Mouse (Mus musculus) layer of hippocampus, adult 8-10 months (tissue): ENCODE measurements around the gene Tmem104. TPM values are rescaled to one million over a fixed set of nuclear protein-coding genes. Genes with fewer than 3 reads are reported as not detected.

ENCODE experiments used
- DNase-seq, 2 experiments: peaks; one replicate each; pipeline ENCODE4 v3.0.0; 2022; ENCODE audit warnings: low spot score in 2 of 2
- total RNA-seq, 4 experiments: library from RNA; stranded (reverse); gene quantifications; 2 replicates each; pipeline ENCODE4 v1.2.4; 2022

The Tmem104 gene
- total RNA-seq, 4 experiments from 2014 or later, result 12.5 to 19.8 (median 16.1) TPM

DNA sequence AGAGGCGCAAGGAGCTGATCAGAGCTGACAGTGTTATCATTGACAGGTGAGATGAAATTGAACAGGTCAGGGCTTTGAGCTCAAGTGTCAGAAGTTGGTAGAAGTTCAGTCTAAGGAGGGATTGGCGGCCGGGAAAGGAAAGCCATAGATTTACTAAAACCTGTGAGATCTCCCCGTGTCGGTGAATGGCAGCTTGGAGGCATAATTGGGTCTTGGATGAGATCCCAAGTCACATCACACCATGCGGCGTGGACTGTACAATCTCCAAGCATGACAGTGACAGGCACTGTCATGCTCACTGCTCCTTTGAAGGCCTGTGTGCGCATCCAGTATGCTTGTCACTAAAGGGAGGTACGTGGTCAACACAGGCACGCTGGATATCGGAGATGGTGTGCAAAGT lies 75.7 kb downstream of the Tmem104 start:
- no peak for DNase-seq

DNA sequence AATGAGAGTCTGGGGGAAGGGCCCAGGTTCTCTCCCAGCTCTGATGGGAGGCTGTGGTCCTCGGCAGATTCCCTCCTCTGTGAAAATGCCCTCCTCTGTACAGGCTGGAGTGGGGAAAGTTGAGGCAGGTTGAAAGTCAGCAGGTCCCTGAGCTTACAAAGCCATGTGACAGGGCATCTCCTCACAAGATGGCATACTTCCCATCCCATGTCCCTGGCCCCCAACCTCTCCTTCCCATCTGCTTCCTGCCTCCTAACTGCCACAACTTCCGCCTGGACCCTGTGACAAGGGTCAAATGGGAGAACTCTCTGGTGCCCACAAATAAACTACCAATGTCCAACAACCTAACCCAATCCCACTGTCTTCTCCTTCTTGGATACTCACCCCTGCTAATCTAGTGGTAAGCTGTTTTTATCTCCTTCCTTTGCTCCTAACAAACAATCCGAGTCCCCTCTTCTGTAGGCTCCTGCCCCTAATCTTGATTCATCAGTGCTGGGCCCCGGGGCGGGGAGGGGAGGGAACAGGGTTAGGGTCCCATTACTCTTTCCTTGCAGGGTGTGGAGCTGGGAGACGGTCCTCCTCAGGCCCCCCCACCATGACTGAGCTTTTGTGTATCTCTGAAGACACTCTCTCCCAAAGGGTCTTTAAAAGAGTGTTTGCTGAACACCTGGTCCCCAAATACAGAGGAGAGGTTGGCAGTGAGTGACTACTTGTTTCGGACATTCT lies 77.0 kb downstream of the Tmem104 start:
- DNase-seq, result no peak

- no peak for DNase-seq
Observed at GRCm38 (mm10) chr11:115264862-115265668, 77.8 kb downstream of the Tmem104 start.

DNA sequence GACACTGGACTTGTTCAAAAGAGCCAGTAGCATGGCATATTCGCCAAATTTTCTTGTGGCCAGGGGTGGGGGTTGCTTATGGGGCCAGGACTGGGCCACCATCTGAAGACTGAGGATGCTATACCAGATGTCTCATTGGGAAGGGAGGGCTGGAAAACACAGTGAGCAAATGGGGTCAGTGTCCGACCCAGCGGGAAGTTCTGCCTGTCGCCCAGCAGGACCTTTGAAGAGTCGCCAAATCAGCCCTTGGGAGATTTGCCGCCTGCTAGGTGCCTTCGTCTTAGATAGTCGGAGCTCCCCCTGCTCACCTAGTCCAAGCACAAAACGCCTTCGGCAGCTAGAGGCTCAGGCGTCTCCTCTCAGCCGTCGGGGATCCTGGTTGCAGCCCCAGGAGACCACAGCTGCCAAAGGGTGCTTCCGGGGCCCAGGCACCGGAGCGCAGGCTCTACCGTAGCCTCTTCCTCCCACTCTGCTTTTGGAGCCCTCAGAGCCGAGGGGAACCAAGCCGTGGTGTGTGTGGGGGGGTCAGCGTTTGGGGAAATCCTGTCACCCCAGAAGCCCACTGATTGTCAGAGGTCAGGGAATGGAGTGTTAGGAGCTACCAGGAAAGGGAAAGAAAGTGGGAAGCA lies 78.6 kb downstream of the Tmem104 start:
- DNase-seq, result no peak

DNA sequence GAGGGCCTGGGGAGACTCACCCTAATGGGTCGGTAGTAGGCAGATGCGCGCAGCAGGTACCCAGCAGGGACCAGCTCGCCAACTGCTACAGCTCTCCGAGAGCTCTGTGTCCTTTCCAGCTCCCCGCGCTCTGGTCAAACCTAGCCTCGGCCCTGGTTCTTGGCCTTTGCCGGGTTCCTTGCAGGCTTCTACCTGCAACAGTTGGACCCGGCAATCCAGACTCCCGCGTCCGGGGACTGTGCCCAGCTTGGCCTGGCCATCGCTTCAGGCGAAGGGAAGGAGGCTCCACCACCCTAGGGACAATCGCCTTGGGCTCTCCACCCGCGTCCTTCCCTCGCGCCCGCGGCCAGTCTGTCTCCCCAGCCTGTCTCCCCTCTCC lies 79.1 kb downstream of the Tmem104 start:
- DNase-seq, result no peak

DNA sequence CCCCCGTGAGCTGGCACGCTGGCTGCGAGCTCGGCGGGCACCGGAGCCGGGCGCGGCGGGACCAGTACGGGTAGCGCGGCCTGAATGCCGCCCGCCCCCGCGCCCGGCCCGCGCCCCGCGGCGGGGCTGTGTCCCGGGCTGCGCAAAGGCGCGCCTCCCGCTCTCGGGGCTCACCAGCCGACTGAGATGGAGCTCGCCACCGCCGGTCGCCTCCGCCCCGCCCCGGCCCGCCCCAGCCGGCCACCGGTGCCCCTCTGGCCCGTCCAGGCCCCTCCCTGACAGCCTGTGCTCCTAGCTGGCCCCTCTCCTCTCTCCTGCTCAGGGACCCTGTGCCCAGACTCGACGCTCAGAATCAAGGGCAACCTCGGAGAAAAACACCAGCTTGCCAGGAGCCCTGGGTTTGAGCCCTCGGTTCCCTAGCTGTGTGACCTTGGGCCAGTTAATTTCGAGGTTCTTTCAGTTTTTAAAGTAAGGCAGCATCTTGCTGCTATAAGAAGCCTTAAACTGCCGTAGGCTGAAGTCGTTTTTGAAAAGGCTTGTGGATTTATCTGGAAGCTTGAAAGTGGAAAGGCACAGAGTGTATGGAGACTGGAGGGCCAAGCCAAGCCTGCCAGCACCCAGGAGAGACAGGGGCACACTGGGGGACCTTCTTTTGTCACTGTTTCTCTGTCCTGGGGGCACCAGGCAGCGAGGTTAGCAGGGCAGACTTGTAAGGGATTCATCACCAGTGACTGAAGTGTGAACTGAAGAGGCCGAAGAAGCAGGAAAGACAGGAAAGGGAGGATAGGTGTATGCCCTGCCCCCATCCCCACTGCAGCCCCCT lies 80.0 kb downstream of the Tmem104 start, which contains the start of gene Grin2c:
Gene Grin2c (minus strand): TSS at position 183 of the 823 bp plus-strand sequence.
- DNase-seq, result no peak

GRCm38 (mm10) chr11:115267958-115268357 lies 80.7 kb downstream of the Tmem104 start:
- DNase-seq, result no peak

DNA sequence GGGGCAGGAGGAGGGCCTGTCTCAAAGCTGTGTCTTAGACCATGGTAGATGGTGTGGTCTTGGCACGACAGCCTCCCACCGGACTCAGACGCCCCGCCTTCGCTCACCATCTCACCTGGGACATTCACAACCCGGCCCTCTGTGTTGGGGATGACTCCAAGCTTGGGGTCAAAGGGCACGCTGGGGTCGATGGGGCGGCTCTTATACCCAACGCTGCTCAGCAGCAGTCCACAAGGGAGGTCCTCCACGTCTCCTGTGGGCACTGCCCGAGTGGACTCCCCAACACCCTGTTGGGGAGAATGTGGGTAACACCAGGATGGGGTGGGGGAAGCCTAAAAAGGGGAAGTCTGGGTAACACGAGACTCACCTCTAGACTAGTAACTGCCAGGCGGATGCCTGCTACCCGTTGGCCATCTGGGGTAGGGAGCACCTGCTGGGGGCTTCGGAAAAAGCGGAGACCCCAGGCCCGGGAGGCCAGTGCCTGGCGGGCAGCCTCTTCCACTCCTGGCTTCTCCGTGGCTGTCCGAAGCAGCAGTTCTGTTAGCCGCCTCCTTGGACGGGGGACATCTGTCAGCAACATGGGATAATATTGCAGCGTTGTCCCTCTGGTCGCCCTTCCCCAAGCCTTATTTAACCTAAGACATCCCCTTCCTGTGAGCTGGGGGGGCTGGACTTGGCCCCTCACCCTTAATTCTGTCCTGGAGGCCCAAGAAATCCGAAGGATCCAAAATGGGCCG lies 82.2 kb downstream of the Tmem104 start:
- DNase-seq, result no peak

GRCm38 (mm10) chr11:115270148-115270861 lies 83.0 kb downstream of the Tmem104 start:
- peak; percentile 64 to 84 for DNase-seq

- DNase-seq, result no peak
Observed at GRCm38 (mm10) chr11:115271052-115271451, 83.8 kb downstream of the Tmem104 start.

- DNase-seq, result no peak
Observed at GRCm38 (mm10) chr11:115271481-115271880, 84.2 kb downstream of the Tmem104 start.

DNA sequence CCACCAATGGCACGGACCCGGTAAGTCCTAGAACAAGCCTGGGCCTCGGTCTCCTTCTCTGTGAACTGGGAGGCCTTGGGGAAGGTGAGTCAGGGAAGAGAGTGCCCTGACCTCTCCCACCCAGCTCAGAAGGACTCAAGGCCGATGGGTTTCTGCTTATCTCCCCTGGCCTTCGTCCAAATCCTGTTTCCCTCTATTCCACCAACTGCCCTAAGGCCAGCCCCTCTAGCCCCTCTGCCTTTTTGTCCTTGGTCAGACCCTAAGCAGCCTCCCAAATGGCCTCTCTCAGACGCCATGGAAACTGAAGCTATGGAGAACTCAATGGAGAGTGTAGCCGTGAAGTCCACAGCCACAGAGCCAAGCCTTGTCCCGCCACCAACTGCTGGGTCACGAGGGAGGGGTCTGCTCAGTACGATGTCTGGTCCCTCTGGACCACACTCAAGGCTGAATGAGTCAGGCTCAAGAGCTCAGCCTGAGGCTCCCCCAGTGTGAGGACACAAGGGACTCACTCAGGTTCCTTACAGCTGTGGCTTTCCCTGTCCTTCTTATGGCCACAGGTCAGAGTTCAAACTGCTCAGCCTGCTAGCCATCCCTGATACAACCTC lies 85.7 kb downstream of the Tmem104 start:
- no peak for DNase-seq

GRCm38 (mm10) chr11:115273735-115274134 lies 86.4 kb downstream of the Tmem104 start:
- DNase-seq, result no peak

GRCm38 (mm10) chr11:115274178-115274577 lies 86.9 kb downstream of the Tmem104 start:
- no peak for DNase-seq

- DNase-seq, result no peak
Observed at GRCm38 (mm10) chr11:115274771-115275170, 87.5 kb downstream of the Tmem104 start.

DNA sequence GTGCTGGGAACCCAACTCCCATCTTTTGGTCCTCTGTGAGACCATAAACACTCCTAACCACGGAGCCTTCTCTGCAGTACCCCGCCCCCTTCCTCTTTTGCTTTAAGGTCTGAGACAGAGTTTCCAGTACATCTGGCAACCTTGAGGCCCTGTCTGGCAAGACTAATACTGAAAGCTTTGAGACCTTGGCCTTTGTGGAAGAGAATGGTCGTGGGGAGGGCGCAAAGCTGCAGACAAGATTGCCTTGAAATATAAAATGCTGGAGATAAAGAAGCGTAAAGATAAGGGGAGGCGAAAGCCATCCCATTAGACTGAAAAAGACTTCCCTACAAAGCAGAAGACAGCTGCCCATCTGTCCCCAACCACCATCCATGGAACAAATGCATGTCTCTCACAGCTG lies 88.2 kb downstream of the Tmem104 start:
- DNase-seq, result no peak

DNA sequence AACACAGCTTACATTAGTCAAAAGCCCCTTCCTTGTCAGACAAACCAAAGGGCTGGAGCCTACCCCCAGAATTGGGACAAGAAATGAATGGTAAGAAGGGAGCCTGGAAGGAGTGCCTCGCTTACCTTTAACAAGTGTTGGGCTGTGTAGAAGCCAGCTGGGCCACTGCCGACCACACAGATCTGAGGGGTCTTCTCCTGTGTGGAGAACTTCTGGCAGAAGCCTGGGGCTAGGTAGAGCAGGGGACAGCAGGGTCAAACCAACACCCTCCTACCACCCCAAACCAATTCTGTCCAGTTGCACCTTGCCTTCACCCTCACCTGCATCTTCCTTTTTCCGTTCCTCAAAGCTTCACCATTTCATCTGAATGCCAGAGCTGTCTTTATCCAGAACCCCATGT lies 88.7 kb downstream of the Tmem104 start:
- DNase-seq, result no peak

GRCm38 (mm10) chr11:115276780-115277603 lies 89.7 kb downstream of the Tmem104 start, which contains the start of gene Fdxr:
Gene Fdxr (minus strand): TSS chr11:115277050.
- DNase-seq, result peak; percentile 98 to 99

GRCm38 (mm10) chr11:115277604-115277975 lies 90.3 kb downstream of the Tmem104 start:
- DNase-seq, result no peak
